Mouse (Mus musculus): ENCODE measurements around the gene Ube2g2.

- TF ChIP-seq CTCF (IDR thresholded peaks at IDR 0.05) (no peak), EP300 (IDR thresholded peaks at IDR 0.05) (no peak)
These were observed 45.3 kb downstream of the Ube2g2 start for GRCm38 (mm10) chr10:77667402-77667801.

Data from lung, postnatal 0 days (tissue).